Mouse (Mus musculus): ENCODE measurements around the gene Papln. TPM values are rescaled to one million over a fixed set of nuclear protein-coding genes. Genes with fewer than 3 reads are reported as not detected.

The Papln gene
- polyA plus RNA-seq, 1 experiment from 2014 or later, result 0.10 TPM

- Histone ChIP-seq H3K36me3 (ENCODE audit: poor library complexity, severe bottlenecking) (peaks cover 47% of the 10 kb centered on the region), H3K4me1 (no peaks in the 10 kb centered on the region), H3K4me3 (no peak overlapping the region), H3K4me2 (no peak overlapping the region), H3K27ac (no peak overlapping the region), H3K9ac (no peak overlapping the region), H3K27me3 (no peaks in the 10 kb centered on the region), H3K9me3 (replicated peaks) (no peaks in the 10 kb centered on the region)
- 78% methylated on average over 10 of the region's 10 CpGs for WGBS
- no peak for ATAC-seq
Observed at GRCm38 (mm10) chr12:83792706-83793410, 29.4 kb downstream of the Papln start.

- WGBS, result 72% methylated on average over 2 of the region's 2 CpGs
- Histone ChIP-seq H3K27me3 (no peaks in the 10 kb centered on the region), H3K4me1 (no peaks in the 10 kb centered on the region), H3K4me2 (no peak overlapping the region), H3K4me3 (no peak overlapping the region), H3K27ac (no peak overlapping the region), H3K9me3 (replicated peaks) (no peaks in the 10 kb centered on the region), H3K36me3 (ENCODE audit: poor library complexity, severe bottlenecking) (peaks cover 66% of the 10 kb centered on the region), H3K9ac (no peak overlapping the region)
- ATAC-seq, result no peak
Observed at GRCm38 (mm10) chr12:83795051-83795450, 31.6 kb downstream of the Papln start.

- no peak overlapping the region for H3K4me2 ChIP-seq
- H3K36me3 ChIP-seq (ENCODE audit: poor library complexity, severe bottlenecking), result peaks cover 72% of the 10 kb centered on the region
Observed at GRCm38 (mm10) chr12:83795586-83795985, 32.2 kb downstream of the Papln start.

GRCm38 (mm10) chr12:83798313-83798712 lies 34.9 kb downstream of the Papln start:
- no peak for ATAC-seq
- Histone ChIP-seq H3K9me3 (replicated peaks) (no peaks in the 10 kb centered on the region), H3K4me2 (no peak overlapping the region), H3K36me3 (ENCODE audit: poor library complexity, severe bottlenecking) (peaks cover 68% of the 10 kb centered on the region), H3K4me3 (no peak overlapping the region), H3K9ac (no peak overlapping the region), H3K27me3 (no peaks in the 10 kb centered on the region), H3K27ac (no peak overlapping the region), H3K4me1 (no peaks in the 10 kb centered on the region)
- WGBS, result 91% methylated on average over 5 of the region's 5 CpGs

More at GRCm38 (mm10) chr12:83795586-83795985, 32.2 kb downstream of the Papln start:
- WGBS, result 85% methylated on average over 7 of the region's 7 CpGs
- Histone ChIP-seq H3K9ac (no peak overlapping the region), H3K9me3 (replicated peaks) (no peaks in the 10 kb centered on the region), H3K27me3 (no peaks in the 10 kb centered on the region), H3K4me1 (no peaks in the 10 kb centered on the region), H3K4me3 (no peak overlapping the region), H3K27ac (no peak overlapping the region)
- ATAC-seq, result no peak

GRCm38 (mm10) chr12:83800943-83801342 lies 37.5 kb downstream of the Papln start:
- H3K4me2 ChIP-seq, result no peak overlapping the region
- H3K27ac ChIP-seq, result 0 out of 2 replicates have a peak overlapping the region, but pooled peaks have one; percentile 3
- WGBS, result 63% methylated on average over 9 of the region's 9 CpGs
- no peak overlapping the region for H3K4me3 ChIP-seq
- no peak overlapping the region for H3K9ac ChIP-seq
- H3K4me1 ChIP-seq, result no peaks in the 10 kb centered on the region
- peaks cover 76% of the 10 kb centered on the region for H3K36me3 ChIP-seq (ENCODE audit: poor library complexity, severe bottlenecking)
- ATAC-seq, result 0 out of 2 replicates have a peak, but pooled peaks have one; percentile 27
- peaks cover 7% of the 10 kb centered on the region for H3K9me3 ChIP-seq (replicated peaks)
- H3K27me3 ChIP-seq, result no peaks in the 10 kb centered on the region

GRCm38 (mm10) chr12:83803641-83804040 lies 40.2 kb downstream of the Papln start:
- 96% methylated on average over 7 of the region's 7 CpGs for WGBS
- peaks cover 81% of the 10 kb centered on the region for H3K36me3 ChIP-seq (ENCODE audit: poor library complexity, severe bottlenecking)
- no peak overlapping the region for H3K9ac ChIP-seq

GRCm38 (mm10) chr12:83811901-83812300 lies 48.5 kb downstream of the Papln start:
- H3K4me1 ChIP-seq, result no peaks in the 10 kb centered on the region
- no peak for ATAC-seq
- H3K27ac ChIP-seq, result no peak overlapping the region
- no peak overlapping the region for H3K9ac ChIP-seq
- 93% methylated on average over 3 of the region's 3 CpGs for WGBS
- no peak overlapping the region for H3K4me3 ChIP-seq
- no peaks in the 10 kb centered on the region for H3K9me3 ChIP-seq (replicated peaks)
- no peaks in the 10 kb centered on the region for H3K27me3 ChIP-seq
- H3K36me3 ChIP-seq (ENCODE audit: poor library complexity, severe bottlenecking), result peaks cover 14% of the 10 kb centered on the region
- no peak overlapping the region for H3K4me2 ChIP-seq

More at GRCm38 (mm10) chr12:83803641-83804040, 40.2 kb downstream of the Papln start:
- no peak overlapping the region for H3K4me2 ChIP-seq
- no peaks in the 10 kb centered on the region for H3K27me3 ChIP-seq
- ATAC-seq, result no peak
- H3K9me3 ChIP-seq (replicated peaks), result peaks cover 12% of the 10 kb centered on the region
- no peaks in the 10 kb centered on the region for H3K4me1 ChIP-seq
- H3K27ac ChIP-seq, result no peak overlapping the region
- H3K4me3 ChIP-seq, result no peak overlapping the region

- ATAC-seq, result no peak
- no peak overlapping the region for H3K9ac ChIP-seq
- no peaks in the 10 kb centered on the region for H3K9me3 ChIP-seq (replicated peaks)
- H3K4me3 ChIP-seq, result no peak overlapping the region
- no peaks in the 10 kb centered on the region for H3K27me3 ChIP-seq
- no peak overlapping the region for H3K4me2 ChIP-seq
- 0 out of 2 replicates have a peak, but pooled peaks cover 2% of the 10 kb centered on the region for H3K36me3 ChIP-seq (ENCODE audit: poor library complexity, severe bottlenecking)
- H3K27ac ChIP-seq, result no peak overlapping the region
- no peaks in the 10 kb centered on the region for H3K4me1 ChIP-seq
- 89% methylated on average over 1 of the region's 1 CpGs for WGBS
Observed at GRCm38 (mm10) chr12:83816616-83817015, 53.2 kb downstream of the Papln start.

GRCm38 (mm10) chr12:83830424-83830823 lies 67.0 kb downstream of the Papln start:
- Histone ChIP-seq H3K27me3 (no peaks in the 10 kb centered on the region), H3K4me2 (no peak overlapping the region), H3K4me1 (no peaks in the 10 kb centered on the region), H3K9ac (no peak overlapping the region), H3K27ac (no peak overlapping the region), H3K36me3 (ENCODE audit: poor library complexity, severe bottlenecking) (peaks cover 14% of the 10 kb centered on the region), H3K4me3 (no peak overlapping the region), H3K9me3 (replicated peaks) (no peaks in the 10 kb centered on the region)
- WGBS, result 76% methylated on average over 3 of the region's 3 CpGs
- ATAC-seq, result no peak

- H3K4me2 ChIP-seq, result no peak overlapping the region
- H3K36me3 ChIP-seq (ENCODE audit: poor library complexity, severe bottlenecking), result peaks cover 25% of the 10 kb centered on the region
- no peak overlapping the region for H3K27ac ChIP-seq
- no peak overlapping the region for H3K9ac ChIP-seq
- WGBS, result 96% methylated on average over 3 of the region's 3 CpGs
- no peaks in the 10 kb centered on the region for H3K4me1 ChIP-seq
- no peaks in the 10 kb centered on the region for H3K9me3 ChIP-seq (replicated peaks)
- H3K27me3 ChIP-seq, result no peaks in the 10 kb centered on the region
- no peak for ATAC-seq
- H3K4me3 ChIP-seq, result no peak overlapping the region
Observed at GRCm38 (mm10) chr12:83833979-83834378, 70.5 kb downstream of the Papln start.

GRCm38 (mm10) chr12:83841409-83842190 lies 78.2 kb downstream of the Papln start:
- Histone ChIP-seq H3K4me1 (no peaks in the 10 kb centered on the region), H3K27me3 (no peaks in the 10 kb centered on the region), H3K27ac (no peak overlapping the region), H3K9me3 (replicated peaks) (no peaks in the 10 kb centered on the region), H3K36me3 (ENCODE audit: poor library complexity, severe bottlenecking) (peaks cover 33% of the 10 kb centered on the region), H3K4me2 (no peak overlapping the region), H3K9ac (no peak overlapping the region), H3K4me3 (no peak overlapping the region)
- ATAC-seq, result no peak
- WGBS, result 93% methylated on average over 10 of the region's 10 CpGs

Data from forebrain, embryonic 13.5 days (tissue).